Mouse (Mus musculus): ENCODE measurements around the gene Foxp1. TPM values are rescaled to one million over a fixed set of nuclear protein-coding genes. Genes with fewer than 3 reads are reported as not detected.

Gene Foxp1
- 57.8 and 64.8 TPM in 2 replicates for polyA plus RNA-seq (2016; fragmentation: Nextera tagmentation; extraction: Ambion mirVana)

DNA sequence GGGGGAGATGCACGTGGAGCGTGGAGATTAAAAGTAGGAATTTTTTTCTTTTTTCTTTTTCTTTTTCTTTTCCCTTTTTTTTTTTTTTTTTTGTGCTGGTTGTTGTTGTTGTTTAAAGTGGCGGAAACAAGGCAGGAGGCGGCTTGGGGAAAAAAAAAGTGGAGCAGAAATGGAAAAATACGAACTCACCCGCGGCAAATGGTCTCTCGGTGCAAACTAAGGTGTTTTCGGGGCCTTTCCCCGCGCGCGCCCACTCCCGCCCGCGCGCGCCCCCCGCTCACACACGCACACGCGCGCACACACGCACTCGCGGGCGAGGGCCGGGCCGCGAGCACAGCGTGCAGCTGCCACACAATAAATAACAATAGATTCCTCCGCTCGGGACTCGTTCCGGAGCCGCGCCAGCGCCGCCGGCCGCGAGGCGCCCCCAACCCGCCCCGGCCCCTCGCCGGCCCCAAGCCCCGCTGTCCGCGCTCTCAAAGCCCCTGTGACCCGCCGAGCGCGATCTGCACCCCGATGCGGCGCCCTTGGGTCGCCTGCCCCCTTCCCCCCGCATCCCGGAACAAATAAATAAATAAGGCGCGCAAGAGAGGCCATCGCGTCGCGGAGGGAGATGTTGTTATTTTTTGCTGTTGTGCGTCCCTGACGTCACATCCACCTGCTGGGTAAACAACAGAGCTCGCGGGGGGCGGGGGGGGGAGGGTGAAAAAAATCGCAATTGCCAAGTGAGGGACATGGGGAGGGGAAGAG lies at the start of gene Foxp1:
Gene Foxp1, minus strand, starts transcription at position 363 of the 750 bp plus-strand sequence.
- peaks cover 15% of the 10 kb centered on the region for H3K36me3 ChIP-seq (replicated peaks)
- H3K27me3 ChIP-seq (ENCODE audit: poor library complexity, severe bottlenecking), result no peaks in the 10 kb centered on the region
- H3K4me1 ChIP-seq, result peaks cover 66% of the 10 kb centered on the region
- under 1% methylated on average over 72 of the region's 72 CpGs for WGBS
- DNase-seq (ENCODE audit: extremely low spot score, low spot score), result peak; percentile 76
- H3K4me3 ChIP-seq, result peak within 1 kb of the TSS; percentile 90
- H3K27ac ChIP-seq, result peak within 1 kb of the TSS; percentile 100
- H3K9me3 ChIP-seq, result peaks cover 7% of the 10 kb centered on the region

DNA sequence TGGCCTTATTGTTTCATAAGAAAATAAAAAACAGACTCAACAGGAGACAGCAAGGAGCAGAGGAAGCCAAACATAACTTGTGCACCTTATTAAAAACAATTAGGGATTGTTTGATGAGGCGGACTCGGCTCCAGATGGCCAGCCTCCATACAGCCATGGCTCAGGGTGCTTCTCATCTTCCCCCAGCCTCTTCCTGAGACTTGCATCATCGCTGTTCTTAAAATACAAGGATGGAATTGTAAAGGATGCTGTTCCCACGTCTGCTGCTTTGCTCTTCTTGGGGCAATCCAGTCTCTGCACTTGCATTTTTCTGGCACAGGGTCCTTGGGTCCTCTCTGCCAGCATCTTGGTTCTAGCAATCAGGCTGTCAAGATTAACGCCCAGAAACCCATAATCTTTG lies 49.5 kb upstream of the Foxp1 start:
- Histone ChIP-seq H3K4me3 (no peak overlapping the region), H3K36me3 (replicated peaks) (no peaks in the 10 kb centered on the region), H3K27me3 (ENCODE audit: poor library complexity, severe bottlenecking) (no peaks in the 10 kb centered on the region), H3K9me3 (no peaks in the 10 kb centered on the region), H3K27ac (no peak overlapping the region), H3K4me1 (no peaks in the 10 kb centered on the region)
- no peak for DNase-seq (ENCODE audit: extremely low spot score, low spot score)
- 78% methylated on average over 5 of the region's 5 CpGs for WGBS

GRCm38 (mm10) chr6:99566921-99567320 lies 44.4 kb upstream of the Foxp1 start:
- H3K9me3 ChIP-seq, result no peaks in the 10 kb centered on the region
- no peaks in the 10 kb centered on the region for H3K36me3 ChIP-seq (replicated peaks)
- no peaks in the 10 kb centered on the region for H3K27me3 ChIP-seq (ENCODE audit: poor library complexity, severe bottlenecking)
- WGBS, result 80% methylated on average over 8 of the region's 8 CpGs
- DNase-seq (ENCODE audit: extremely low spot score, low spot score), result no peak
- H3K27ac ChIP-seq, result no peak overlapping the region
- H3K4me3 ChIP-seq, result no peak overlapping the region
- H3K4me1 ChIP-seq, result no peaks in the 10 kb centered on the region

- H3K36me3 ChIP-seq (replicated peaks), result no peaks in the 10 kb centered on the region
- H3K4me1 ChIP-seq, result no peaks in the 10 kb centered on the region
- no peak overlapping the region for H3K27ac ChIP-seq
- WGBS, result 83% methylated on average over 3 of the region's 3 CpGs
- no peak overlapping the region for H3K4me3 ChIP-seq
- no peak for DNase-seq (ENCODE audit: extremely low spot score, low spot score)
- H3K9me3 ChIP-seq, result no peaks in the 10 kb centered on the region
- no peaks in the 10 kb centered on the region for H3K27me3 ChIP-seq (ENCODE audit: poor library complexity, severe bottlenecking)
Observed at GRCm38 (mm10) chr6:99564766-99565165, 42.2 kb upstream of the Foxp1 start.

DNA sequence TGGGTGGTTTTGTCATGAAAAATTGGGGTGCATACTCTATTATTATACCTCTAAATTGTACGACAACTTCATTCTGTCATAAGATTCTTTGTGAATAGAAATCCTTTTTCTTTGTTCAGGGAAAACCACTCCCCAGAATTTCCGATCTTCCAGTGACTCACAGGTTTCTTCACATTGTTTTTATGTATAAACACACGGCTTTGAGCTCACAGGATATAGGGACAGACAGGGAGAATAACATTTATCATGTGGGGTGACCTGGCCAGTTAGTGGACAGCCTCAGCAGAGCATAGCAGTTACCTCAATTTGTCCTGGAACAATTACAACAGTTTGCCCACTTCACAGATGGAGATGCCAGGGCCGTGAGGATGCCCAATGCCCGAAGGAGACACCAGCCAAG lies 34.4 kb upstream of the Foxp1 start:
- Histone ChIP-seq H3K27ac (no peak overlapping the region), H3K27me3 (ENCODE audit: poor library complexity, severe bottlenecking) (no peaks in the 10 kb centered on the region), H3K36me3 (replicated peaks) (no peaks in the 10 kb centered on the region), H3K4me1 (no peaks in the 10 kb centered on the region), H3K4me3 (no peak overlapping the region), H3K9me3 (no peaks in the 10 kb centered on the region)
- no peak for DNase-seq (ENCODE audit: extremely low spot score, low spot score)
- 83% methylated on average over 5 of the region's 5 CpGs for WGBS

DNA sequence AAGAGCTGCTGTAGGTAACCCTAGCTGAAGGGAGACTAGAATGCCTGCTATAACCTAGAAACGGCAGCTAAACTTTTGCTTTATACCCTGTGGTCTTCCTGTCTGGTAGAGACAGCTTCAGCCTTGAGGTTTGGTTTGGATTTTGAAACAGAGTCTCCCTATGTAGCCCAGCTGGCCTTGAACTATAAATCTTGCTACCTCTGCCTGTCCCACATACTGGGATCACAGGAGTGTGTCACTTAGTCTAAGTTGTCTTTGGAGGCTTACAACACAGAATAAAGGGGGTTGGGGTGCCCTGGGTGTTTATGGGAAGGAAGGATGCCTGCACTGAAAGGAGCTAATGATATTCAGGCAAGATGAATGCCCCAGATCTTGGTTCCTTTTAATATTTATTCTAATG lies 30.3 kb upstream of the Foxp1 start:
- Histone ChIP-seq H3K4me1 (no peaks in the 10 kb centered on the region), H3K9me3 (no peaks in the 10 kb centered on the region), H3K36me3 (replicated peaks) (no peaks in the 10 kb centered on the region), H3K4me3 (no peak overlapping the region), H3K27me3 (ENCODE audit: poor library complexity, severe bottlenecking) (no peaks in the 10 kb centered on the region), H3K27ac (no peak overlapping the region)
- DNase-seq (ENCODE audit: extremely low spot score, low spot score), result no peak
- WGBS, result 84% methylated on average over 1 of the region's 1 CpGs

DNA sequence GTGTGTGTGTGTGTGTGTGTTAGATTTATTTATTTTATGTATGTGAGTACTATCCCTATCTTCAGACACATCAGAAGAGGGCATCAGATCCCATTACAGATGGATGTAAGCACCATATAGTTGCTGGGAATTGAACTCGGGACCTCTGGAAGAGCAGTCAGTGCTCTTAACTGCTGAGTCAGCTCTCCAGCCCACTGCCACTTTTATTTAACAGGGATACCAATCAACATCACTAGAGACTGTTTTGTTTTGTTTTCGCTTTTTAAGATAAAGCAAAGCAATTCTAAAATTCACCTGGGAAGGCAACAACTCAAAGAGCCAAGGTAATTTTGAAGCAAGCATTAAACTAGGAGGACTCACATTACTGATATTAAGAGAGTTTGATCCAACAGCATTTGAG lies 23.9 kb upstream of the Foxp1 start:
- H3K9me3 ChIP-seq, result no peaks in the 10 kb centered on the region
- 94% methylated on average over 2 of the region's 2 CpGs for WGBS
- H3K36me3 ChIP-seq (replicated peaks), result no peaks in the 10 kb centered on the region
- no peak for DNase-seq (ENCODE audit: extremely low spot score, low spot score)
- H3K27me3 ChIP-seq (ENCODE audit: poor library complexity, severe bottlenecking), result no peaks in the 10 kb centered on the region
- no peak overlapping the region for H3K4me3 ChIP-seq
- no peaks in the 10 kb centered on the region for H3K4me1 ChIP-seq
- H3K27ac ChIP-seq, result no peak overlapping the region

DNA sequence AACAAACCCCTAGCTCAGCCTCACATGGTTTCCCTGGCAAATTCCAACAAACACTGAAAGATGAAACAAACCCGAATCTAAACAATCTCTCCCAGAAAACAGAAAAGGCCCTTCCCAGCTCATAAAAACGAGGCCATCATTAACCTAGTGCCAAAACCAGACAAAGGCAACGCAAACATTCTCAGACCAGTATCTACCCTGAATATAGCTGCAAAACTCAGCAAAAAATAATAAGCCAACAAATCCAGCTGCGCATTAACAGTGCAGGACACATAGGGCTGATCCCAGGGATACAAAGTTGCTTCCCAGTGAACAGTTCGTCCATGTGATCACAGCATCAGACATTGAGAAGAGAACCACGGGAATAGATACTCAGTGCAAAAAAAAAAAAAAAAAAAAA lies 22.9 kb upstream of the Foxp1 start:
- no peaks in the 10 kb centered on the region for H3K4me1 ChIP-seq
- H3K27me3 ChIP-seq (ENCODE audit: poor library complexity, severe bottlenecking), result no peaks in the 10 kb centered on the region
- H3K36me3 ChIP-seq (replicated peaks), result no peaks in the 10 kb centered on the region
- H3K27ac ChIP-seq, result no peak overlapping the region
- 87% methylated on average over 6 of the region's 6 CpGs for WGBS
- H3K4me3 ChIP-seq, result no peak overlapping the region
- no peaks in the 10 kb centered on the region for H3K9me3 ChIP-seq
- DNase-seq (ENCODE audit: extremely low spot score, low spot score), result no peak

DNA sequence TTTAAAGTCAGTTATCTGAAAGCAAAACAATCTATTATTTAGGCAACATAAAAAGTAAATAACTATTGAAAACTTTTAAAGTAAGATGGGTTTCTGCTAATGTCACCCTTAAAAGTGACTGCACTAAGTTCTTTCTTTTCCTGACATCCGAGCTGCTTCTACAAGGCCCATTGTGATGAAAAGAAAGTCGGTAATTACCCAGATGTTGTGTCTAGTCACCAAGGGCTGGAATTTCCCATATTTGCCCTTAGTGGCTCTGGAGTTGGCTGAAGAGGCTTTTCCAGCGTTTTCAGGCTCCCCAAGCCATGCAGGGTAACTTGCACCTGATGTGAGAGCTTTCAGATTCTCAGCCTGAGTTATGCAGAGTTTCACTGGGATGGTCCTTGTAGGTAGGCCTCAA lies 18.6 kb upstream of the Foxp1 start:
- H3K4me3 ChIP-seq, result no peak overlapping the region
- no peak overlapping the region for H3K27ac ChIP-seq
- 48% methylated on average over 3 of the region's 3 CpGs for WGBS

DNA sequence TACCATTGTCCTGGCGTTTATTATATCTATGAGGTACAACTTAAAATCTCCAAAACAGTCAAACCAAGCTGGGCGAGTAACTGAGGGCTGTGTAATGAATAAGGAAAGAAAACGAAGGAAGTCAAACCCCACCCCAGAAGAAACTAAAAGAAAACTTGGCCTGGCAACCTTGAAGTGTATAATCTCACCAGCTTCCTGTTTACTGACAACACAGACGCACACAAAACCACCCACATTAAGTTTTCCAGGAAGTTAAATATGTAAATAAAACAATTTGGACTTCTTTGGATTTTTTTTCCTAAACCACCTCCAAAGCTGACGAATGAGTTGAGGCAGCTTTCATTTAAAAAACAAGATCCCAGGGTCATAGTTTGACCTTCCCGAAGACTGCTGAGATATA lies 18.1 kb upstream of the Foxp1 start:
- Histone ChIP-seq H3K4me3 (no peak overlapping the region), H3K27me3 (ENCODE audit: poor library complexity, severe bottlenecking) (no peaks in the 10 kb centered on the region), H3K4me1 (no peaks in the 10 kb centered on the region), H3K27ac (no peak overlapping the region), H3K36me3 (replicated peaks) (no peaks in the 10 kb centered on the region), H3K9me3 (no peaks in the 10 kb centered on the region)
- WGBS, result 84% methylated on average over 6 of the region's 6 CpGs
- DNase-seq (ENCODE audit: extremely low spot score, low spot score), result no peak

More for the DNA sequence above, 18.6 kb upstream of the Foxp1 start:
- DNase-seq (ENCODE audit: extremely low spot score, low spot score), result no peak
- Histone ChIP-seq H3K4me1 (no peaks in the 10 kb centered on the region), H3K36me3 (replicated peaks) (no peaks in the 10 kb centered on the region), H3K27me3 (ENCODE audit: poor library complexity, severe bottlenecking) (no peaks in the 10 kb centered on the region), H3K9me3 (no peaks in the 10 kb centered on the region)

DNA sequence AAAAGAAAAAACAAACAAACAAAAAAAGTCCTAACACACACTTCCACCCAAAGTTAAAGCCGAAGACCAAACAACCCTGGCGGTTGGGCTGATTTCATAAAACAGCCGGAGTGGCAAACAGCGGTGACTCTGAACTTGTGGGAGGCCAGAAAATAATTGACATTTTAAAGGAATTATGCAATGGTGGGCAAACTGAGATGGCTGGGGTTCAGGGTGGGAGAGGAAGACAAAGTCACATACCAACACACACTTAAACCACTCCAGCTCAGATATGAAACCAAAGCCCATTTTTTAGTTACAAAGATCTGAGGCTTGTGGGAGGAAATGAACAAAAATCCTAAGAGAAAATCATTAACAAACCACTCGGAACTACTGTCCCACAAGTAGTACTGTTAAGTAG lies 17.6 kb upstream of the Foxp1 start:
- 91% methylated on average over 5 of the region's 5 CpGs for WGBS
- DNase-seq (ENCODE audit: extremely low spot score, low spot score), result no peak
- no peaks in the 10 kb centered on the region for H3K9me3 ChIP-seq
- no peaks in the 10 kb centered on the region for H3K4me1 ChIP-seq
- H3K27me3 ChIP-seq (ENCODE audit: poor library complexity, severe bottlenecking), result no peaks in the 10 kb centered on the region
- no peak overlapping the region for H3K4me3 ChIP-seq
- H3K27ac ChIP-seq, result no peak overlapping the region
- no peaks in the 10 kb centered on the region for H3K36me3 ChIP-seq (replicated peaks)

- no peaks in the 10 kb centered on the region for H3K36me3 ChIP-seq (replicated peaks)
- H3K4me3 ChIP-seq, result no peak overlapping the region
- 87% methylated on average over 17 of the region's 17 CpGs for WGBS
- no peaks in the 10 kb centered on the region for H3K27me3 ChIP-seq (ENCODE audit: poor library complexity, severe bottlenecking)
- DNase-seq (ENCODE audit: extremely low spot score, low spot score), result no peak
- no peaks in the 10 kb centered on the region for H3K4me1 ChIP-seq
- H3K9me3 ChIP-seq, result no peaks in the 10 kb centered on the region
- H3K27ac ChIP-seq, result no peak overlapping the region
Observed at GRCm38 (mm10) chr6:99538194-99538941, 15.8 kb upstream of the Foxp1 start.

- Histone ChIP-seq H3K27ac (no peak overlapping the region), H3K27me3 (ENCODE audit: poor library complexity, severe bottlenecking) (no peaks in the 10 kb centered on the region), H3K36me3 (replicated peaks) (no peaks in the 10 kb centered on the region), H3K4me3 (no peak overlapping the region), H3K4me1 (no peaks in the 10 kb centered on the region), H3K9me3 (no peaks in the 10 kb centered on the region)
- WGBS, result 60% methylated on average over 5 of the region's 5 CpGs
- DNase-seq (ENCODE audit: extremely low spot score, low spot score), result no peak
Observed at GRCm38 (mm10) chr6:99534211-99534745, 11.8 kb upstream of the Foxp1 start.

All from forebrain, embryonic 10.5 days (tissue).